Mouse (Mus musculus) c-Kit-positive CD71-positive TER-119-negative erythroid progenitor cells, embryonic 14.5 days (primary cell): ENCODE results near the gene Rdh12.
A peak's percentile ranks its signal among the peaks of the same experiment; 100 is the strongest.

Source experiments
- DNase-seq: peaks from one replicate; pipeline ENCODE4 v3.0.0-alpha.2; 2013; ENCODE audit warnings: low read depth

Rdh12 gene

DNA sequence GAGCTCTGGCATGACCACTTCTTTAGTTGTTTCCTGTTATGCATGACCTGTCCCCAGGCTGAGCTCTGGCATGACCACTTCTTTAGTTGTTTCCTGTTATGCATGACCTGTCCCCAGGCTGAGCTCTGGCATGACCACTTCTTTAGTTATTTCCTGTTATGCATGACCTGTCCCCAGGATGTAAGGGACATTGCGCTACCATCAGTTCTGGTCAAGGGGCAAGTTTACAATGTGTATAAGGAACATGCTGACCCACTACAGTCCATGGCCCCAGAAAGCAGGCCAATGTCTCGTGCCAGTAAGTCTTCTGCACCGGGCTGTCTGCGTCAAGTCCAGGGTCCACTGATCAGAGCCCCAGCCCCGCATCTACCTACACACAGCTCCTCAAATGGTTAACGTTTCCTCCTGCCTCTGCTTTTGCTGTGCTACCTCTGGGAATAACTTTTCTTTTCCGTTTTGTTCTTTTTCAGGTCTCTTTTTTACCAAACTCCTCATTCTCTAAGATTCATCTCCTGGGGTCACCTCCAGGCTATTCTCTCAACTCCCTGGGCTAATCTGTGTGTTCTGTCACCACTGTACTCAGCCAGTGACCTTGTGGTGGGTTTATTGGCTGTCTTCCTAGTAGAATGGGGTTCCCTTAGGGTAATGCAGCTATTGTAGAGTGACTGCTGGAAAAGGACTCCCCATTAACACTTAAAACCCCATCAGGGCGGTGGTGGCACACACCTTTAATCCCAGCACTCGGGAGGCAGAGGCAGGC lies 44.8 kb downstream of the Rdh12 start:
- no peak for DNase-seq

DNA sequence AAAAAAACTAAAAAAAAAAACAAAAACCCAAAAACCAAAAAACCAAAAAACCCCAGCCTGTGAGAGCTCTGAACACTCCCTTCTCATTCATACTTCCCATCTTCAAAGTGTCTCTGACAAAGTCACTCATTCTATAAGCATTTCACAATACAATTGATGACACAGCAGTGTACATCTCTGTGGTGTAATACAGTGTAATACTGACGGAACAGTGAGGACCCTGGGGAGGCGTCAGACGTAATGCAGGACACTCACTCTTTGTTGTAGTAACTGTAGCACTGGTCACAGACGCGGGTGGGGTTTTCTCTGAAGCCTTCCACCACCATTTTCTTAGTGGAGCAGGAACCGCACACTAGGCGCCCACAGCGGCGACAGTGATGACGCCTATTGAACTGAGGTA lies 46.3 kb downstream of the Rdh12 start:
- DNase-seq = no peak

DNA sequence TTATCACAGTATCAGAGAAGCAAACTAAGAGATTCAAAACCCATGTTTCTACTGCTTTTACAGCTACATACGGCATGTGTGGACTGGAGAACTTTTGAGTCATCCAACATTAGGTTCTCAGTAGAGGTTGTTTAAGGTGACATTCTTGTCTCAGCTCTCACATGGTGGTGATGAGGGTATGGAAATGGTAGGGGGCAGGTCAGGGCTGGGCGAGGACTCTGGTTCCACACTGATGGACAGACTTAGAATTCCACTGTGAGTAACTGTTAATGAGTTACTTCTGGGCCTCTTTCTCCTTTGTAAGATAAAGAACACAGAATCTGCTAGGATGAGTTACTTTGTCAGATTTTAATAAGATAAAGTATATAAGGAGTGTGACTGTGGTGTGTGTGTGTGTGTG lies 51.4 kb downstream of the Rdh12 start:
- no peak for DNase-seq

DNA sequence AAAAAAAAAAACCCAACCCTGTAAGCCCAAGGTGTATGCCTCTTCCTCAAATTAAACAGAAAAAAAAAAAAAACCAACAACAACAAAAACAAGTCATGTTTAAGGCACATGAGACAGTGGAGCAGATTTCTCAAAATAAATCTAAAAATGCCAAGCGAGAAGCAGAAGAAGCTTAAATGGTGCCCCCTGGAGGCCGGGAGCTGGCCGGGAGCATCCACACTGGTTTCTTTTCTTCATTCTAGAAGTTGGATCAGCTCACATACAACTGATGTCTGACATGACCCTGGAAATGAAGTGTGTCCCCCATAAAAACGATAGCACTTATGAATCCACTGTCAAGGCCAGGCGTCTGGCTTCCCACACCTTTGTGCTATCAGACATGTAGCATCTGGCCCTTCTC lies 52.3 kb downstream of the Rdh12 start:
- DNase-seq = peak; percentile 7
